Mouse (Mus musculus): Measurements from ENCODE around the gene Npc1l1. TPM values are rescaled to one million over a fixed set of nuclear protein-coding genes. Genes with fewer than 3 reads are reported as not detected.
A peak's percentile ranks its signal among the peaks of the same experiment; 100 is the strongest.

Gene Npc1l1
- total and polyA plus RNA-seq, 3 experiments, result 0.10 TPM; not detected in 2

DNA sequence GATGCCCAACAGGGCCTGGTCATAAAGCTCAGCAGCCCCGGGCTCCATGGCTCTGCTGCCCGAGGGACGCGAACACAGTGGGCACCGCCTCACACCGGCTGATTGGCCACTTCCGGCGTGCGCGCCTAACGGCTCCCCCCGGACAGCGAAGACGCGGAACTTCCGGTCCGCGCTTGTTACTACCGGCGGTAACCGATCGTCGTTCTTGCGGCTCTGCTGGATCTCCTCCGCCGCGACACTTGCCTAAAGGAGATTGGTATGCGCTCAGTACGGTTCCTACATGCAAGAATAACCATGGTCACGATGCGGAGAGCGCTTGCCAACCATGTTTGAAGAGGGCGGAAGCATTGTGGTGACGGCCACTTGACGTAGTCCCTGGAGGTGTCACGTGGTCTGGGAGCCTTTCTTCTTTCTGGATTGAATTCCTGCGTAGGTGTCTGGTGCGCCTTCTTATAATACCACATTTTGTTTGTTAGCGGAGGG, 29.8 kb downstream of the Npc1l1 start, which contains the start of gene Nudcd3 (continued):
- TF ChIP-seq MAFK (IDR thresholded peaks at IDR 0.05; ENCODE audit: borderline replicate concordance, low read depth, low read length) (no peak), NRF1 (IDR thresholded peaks at IDR 0.05; ENCODE audit: insufficient read depth, low read depth, low read length, poor library complexity, severe bottlenecking) (0 out of 2 replicates have a peak, but pooled peaks have one; percentile 33)

- DNase-seq (ENCODE audit: low read depth, low spot score), result no peak
- Histone ChIP-seq H3K36me3 (ENCODE audit: control insufficient read depth in 1 of 2, insufficient read depth in 2 of 2, low read length in 2 of 2) (peaks cover 0 to 20% of the 10 kb centered on the region in 2 experiments; a peak in 3 of 4 replicates), H3K27ac (ENCODE audit: control insufficient read depth, low read depth, low read length) (peak within 1 kb of the TSS; percentile 97), H3K9ac (ENCODE audit: control insufficient read depth, low read depth, low read length, poor library complexity, severe bottlenecking) (peak within 1 kb of the TSS; percentile 91), H3K27me3 (ENCODE audit: control insufficient read depth in 1 of 2, insufficient read depth in 2 of 2, low read length in 2 of 2) (peaks cover 0 to 2% of the 10 kb centered on the region in 2 experiments; a peak in 3 of 4 replicates), H3K79me2 (ENCODE audit: control insufficient read depth, insufficient read depth, low read length, poor library complexity) (peaks cover 49% of the 10 kb centered on the region), H3K9me3 (replicated peaks; ENCODE audit: insufficient read depth, low read length) (no peaks in the 10 kb centered on the region), H3K4me1 (ENCODE audit: control insufficient read depth in 1 of 2, insufficient read depth in 2 of 2, low read length in 2 of 2) (peaks cover 9 to 25% of the 10 kb centered on the region in 2 experiments), H3K4me3 (ENCODE audit: control insufficient read depth in 1 of 2, insufficient read depth in 1 of 2, low read depth in 2 of 2, low read length in 2 of 2) (peak within 1 kb of the TSS; percentile 58 to 92)
- no peak for TF ChIP-seq UBTF (IDR thresholded peaks at IDR 0.05; ENCODE audit: borderline replicate concordance, insufficient read depth, low read depth, low read length)
- 0 out of 2 replicates have a peak, but pooled peaks have one; percentile 3 for TF ChIP-seq GATA1 (IDR thresholded peaks at IDR 0.05; ENCODE audit: low read depth, low read length)
Measured at GRCm38 (mm10) chr11:6199410-6200086, 30.4 kb downstream of the Npc1l1 start, which contains the start of gene A730071L15Rik. Gene A730071L15Rik (plus strand): TSS chr11:6200029.

- H3K4me1 ChIP-seq (ENCODE audit: control insufficient read depth in 1 of 2, insufficient read depth in 2 of 2, low read length in 2 of 2), result peaks cover 9 to 29% of the 10 kb centered on the region in 2 experiments
- H3K36me3 ChIP-seq (ENCODE audit: control insufficient read depth in 1 of 2, insufficient read depth in 2 of 2, low read length in 2 of 2), result peaks cover 0 to 22% of the 10 kb centered on the region in 2 experiments; a peak in 3 of 4 replicates
- TF ChIP-seq GATA1 (IDR thresholded peaks at IDR 0.05; ENCODE audit: low read depth, low read length), result 0 out of 2 replicates have a peak, but pooled peaks have one; percentile 18
- no peak for TF ChIP-seq MAX (IDR thresholded peaks at IDR 0.05; ENCODE audit: low read length)
- peak overlapping the region; percentile 20; the same call in 1 of the 2 replicates for H3K9ac ChIP-seq (ENCODE audit: control insufficient read depth, low read depth, low read length, poor library complexity, severe bottlenecking)
- DNase-seq (ENCODE audit: low read depth, low spot score), result no peak
- no peaks in the 10 kb centered on the region for H3K9me3 ChIP-seq (replicated peaks; ENCODE audit: insufficient read depth, low read length)
- peaks cover 55% of the 10 kb centered on the region for H3K79me2 ChIP-seq (ENCODE audit: control insufficient read depth, insufficient read depth, low read length, poor library complexity)
- peak overlapping the region; percentile 18 to 58; a peak in 3 of 4 replicates for H3K4me3 ChIP-seq (ENCODE audit: control insufficient read depth in 1 of 2, insufficient read depth in 1 of 2, low read depth in 2 of 2, low read length in 2 of 2)
- no peaks in the 10 kb centered on the region for H3K27me3 ChIP-seq (ENCODE audit: control insufficient read depth in 1 of 2, insufficient read depth in 2 of 2, low read length in 2 of 2)
- no peak overlapping the region for H3K27ac ChIP-seq (ENCODE audit: control insufficient read depth, low read depth, low read length)
Measured at GRCm38 (mm10) chr11:6198449-6198848, 31.5 kb downstream of the Npc1l1 start.

- Histone ChIP-seq H3K4me1 (ENCODE audit: control insufficient read depth in 1 of 2, insufficient read depth in 2 of 2, low read length in 2 of 2) (peaks cover 9 to 29% of the 10 kb centered on the region in 2 experiments), H3K9ac (ENCODE audit: control insufficient read depth, low read depth, low read length, poor library complexity, severe bottlenecking) (no peak overlapping the region), H3K9me3 (replicated peaks; ENCODE audit: insufficient read depth, low read length) (no peaks in the 10 kb centered on the region), H3K36me3 (ENCODE audit: control insufficient read depth in 1 of 2, insufficient read depth in 2 of 2, low read length in 2 of 2) (peaks cover 3 to 22% of the 10 kb centered on the region in 2 experiments; a peak in 3 of 4 replicates), H3K4me3 (ENCODE audit: control insufficient read depth in 1 of 2, insufficient read depth in 1 of 2, low read depth in 2 of 2, low read length in 2 of 2) (no peak overlapping the region), H3K27me3 (ENCODE audit: control insufficient read depth in 1 of 2, insufficient read depth in 2 of 2, low read length in 2 of 2) (no peaks in the 10 kb centered on the region), H3K79me2 (ENCODE audit: control insufficient read depth, insufficient read depth, low read length, poor library complexity) (peaks cover 55% of the 10 kb centered on the region), H3K27ac (ENCODE audit: control insufficient read depth, low read depth, low read length) (no peak overlapping the region)
- TF ChIP-seq CHD1 (IDR thresholded peaks at IDR 0.05; ENCODE audit: low read depth, low read length), result no peak
- no peak for TF ChIP-seq POLR2AphosphoS2 (IDR thresholded peaks at IDR 0.05; ENCODE audit: low read length)
- TF ChIP-seq ZMIZ1 (IDR thresholded peaks at IDR 0.05; ENCODE audit: low read depth, low read length), result no peak
- TF ChIP-seq TAL1 (IDR thresholded peaks at IDR 0.05; ENCODE audit: low read length), result no peak
- no peak for TF ChIP-seq ZC3H11A (IDR thresholded peaks at IDR 0.05; ENCODE audit: low read depth, low read length)
- TF ChIP-seq USF2 (IDR thresholded peaks at IDR 0.05; ENCODE audit: borderline replicate concordance in 1 of 2, insufficient read depth in 1 of 2, low read depth in 1 of 2, low read length in 2 of 2), result no peak
- no peak for TF ChIP-seq CTCF (IDR thresholded peaks at IDR 0.05 in 2 of 3, conservative IDR thresholded peaks at IDR 0.05 in 1 of 3; ENCODE audit: control insufficient read depth in 1 of 3, insufficient read depth in 1 of 3, low read depth in 2 of 3, low read length in 3 of 3, poor library complexity in 1 of 3, severe bottlenecking in 1 of 3)
- TF ChIP-seq CHD2 (IDR thresholded peaks at IDR 0.05; ENCODE audit: low read length), result no peak
- no peak for TF ChIP-seq POLR2A (IDR thresholded peaks at IDR 0.05; ENCODE audit: control insufficient read depth in 1 of 2, insufficient read depth in 1 of 2, low read depth in 1 of 2, low read length in 2 of 2, poor library complexity in 1 of 2)
- no peak for DNase-seq (ENCODE audit: low read depth, low spot score)
Measured at GRCm38 (mm10) chr11:6196780-6197179, 33.2 kb downstream of the Npc1l1 start.
